Mouse (Mus musculus) intestine, postnatal 0 days (tissue): ENCODE results near the gene Slc26a5. TPM values are rescaled to one million over a fixed set of nuclear protein-coding genes. Genes with fewer than 3 reads are reported as not detected.

Source experiments
- ATAC-seq: fragments of 200-750 bp; cut with Nextera tagmentation; 2 replicates; pipeline ENCODE4 v1.8.0; 2017; ENCODE audit warnings: mild to moderate bottlenecking, moderate TSS enrichment, moderate library complexity
- H3K27ac ChIP-seq: fragments of 300-500 bp; sonication (generic); 2 replicates; pipeline ENCODE4 v1.5.1; 2014; ENCODE audit warnings: mild to moderate bottlenecking, low read depth, low read length, moderate library complexity
- H3K27me3 ChIP-seq: fragments of 300-500 bp; sonication (generic); replicated peaks from 2 replicates; pipeline ENCODE4 v1.6.1; 2014; ENCODE audit warnings: low read length, mixed read lengths; ENCODE audit not compliant: control insufficient read depth, insufficient read depth
- H3K36me3 ChIP-seq: fragments of 300-500 bp; sonication (generic); 2 replicates; pipeline ENCODE4 v1.6.1; 2014; ENCODE audit warnings: mild to moderate bottlenecking, moderate library complexity; ENCODE audit not compliant: control insufficient read depth, insufficient read depth
- H3K4me1 ChIP-seq: fragments of 300-500 bp; sonication (generic); replicated peaks from 2 replicates; pipeline ENCODE4 v1.6.1; 2014; ENCODE audit warnings: antibody characterized with exemption, low read length, mixed read lengths; ENCODE audit not compliant: control insufficient read depth, insufficient read depth
- H3K4me2 ChIP-seq: fragments of 300-500 bp; sonication (generic); replicated peaks from 2 replicates; pipeline ENCODE4 v1.6.1; 2014; ENCODE audit warnings: low read depth, mild to moderate bottlenecking, moderate library complexity
- H3K4me3 ChIP-seq: fragments of 300-500 bp; sonication (generic); 2 replicates; pipeline ENCODE4 v1.5.1; 2014; ENCODE audit warnings: low read depth, low read length
- H3K9ac ChIP-seq: fragments of 300-500 bp; sonication (generic); 2 replicates; pipeline ENCODE4 v1.6.1; 2014; ENCODE audit warnings: mild to moderate bottlenecking, low read depth, low read length
- H3K9me3 ChIP-seq: fragments of 300-500 bp; sonication (generic); 2 replicates; pipeline ENCODE4 v1.6.1; 2016; ENCODE audit warnings: mixed run types; ENCODE audit not compliant: control insufficient read depth
- CTCF ChIP-seq: sonication (generic); IDR thresholded peaks from 2 replicates; pipeline ENCODE4 v1.5.1; 2016; ENCODE audit warnings: low read depth, mild to moderate bottlenecking, control low read depth, antibody characterized with exemption, moderate library complexity
- WGBS: fragments of 180-500 bp; shearing (Covaris S2); extraction: QIAGEN DNeasy Blood & Tissue Kit; methylation state at CpG from one replicate; pipeline ENCODE4 v1.1.7; 2014; 5-methylcytosine and 5-hydroxymethylcytosine counted together
- polyA plus RNA-seq: library from polyadenylated mRNA; unstranded; fragments of >200 nt; fragmentation: Nextera tagmentation; extraction: Ambion mirVana; gene quantifications from 2 replicates; pipeline ENCODE4 v1.2.1, GENCODE M21; 2015

Gene Slc26a5
- polyA plus RNA-seq, 1 experiment from 2014 or later, result 0.07 TPM

GRCm38 (mm10) chr5:21900891-21901290, 35.5 kb upstream of the Slc26a5 start:
- Histone ChIP-seq H3K9me3 (no peaks in the 10 kb centered on the region), H3K4me1 (no peaks in the 10 kb centered on the region), H3K4me2 (no peak overlapping the region), H3K27ac (no peak overlapping the region), H3K9ac (no peak overlapping the region), H3K36me3 (no peaks in the 10 kb centered on the region), H3K27me3 (no peaks in the 10 kb centered on the region), H3K4me3 (no peak overlapping the region)
- TF ChIP-seq CTCF, result no peak
- 63% methylated on average over 6 of the region's 6 CpGs for WGBS
- ATAC-seq, result no peak

GRCm38 (mm10) chr5:21898875-21899274, 33.5 kb upstream of the Slc26a5 start:
- no peaks in the 10 kb centered on the region for H3K9me3 ChIP-seq
- H3K9ac ChIP-seq, result no peak overlapping the region
- ATAC-seq, result no peak
- WGBS, result 82% methylated on average over 6 of the region's 6 CpGs
- no peak overlapping the region for H3K4me2 ChIP-seq
- no peak overlapping the region for H3K4me3 ChIP-seq
- H3K4me1 ChIP-seq, result no peaks in the 10 kb centered on the region
- TF ChIP-seq CTCF, result no peak
- no peaks in the 10 kb centered on the region for H3K36me3 ChIP-seq
- no peaks in the 10 kb centered on the region for H3K27me3 ChIP-seq
- H3K27ac ChIP-seq, result no peak overlapping the region

GRCm38 (mm10) chr5:21896586-21896985, 31.2 kb upstream of the Slc26a5 start:
- Histone ChIP-seq H3K9me3 (no peaks in the 10 kb centered on the region), H3K36me3 (no peaks in the 10 kb centered on the region), H3K9ac (no peak overlapping the region), H3K4me3 (no peak overlapping the region), H3K27me3 (no peaks in the 10 kb centered on the region), H3K4me2 (no peak overlapping the region), H3K27ac (no peak overlapping the region), H3K4me1 (no peaks in the 10 kb centered on the region)
- no peak for ATAC-seq
- no peak for TF ChIP-seq CTCF
- 63% methylated on average over 14 of the region's 14 CpGs for WGBS

GRCm38 (mm10) chr5:21894168-21894567, 28.8 kb upstream of the Slc26a5 start:
- WGBS, result 83% methylated on average over 3 of the region's 3 CpGs
- no peak overlapping the region for H3K9ac ChIP-seq
- no peak for TF ChIP-seq CTCF
- H3K4me2 ChIP-seq, result no peak overlapping the region
- no peaks in the 10 kb centered on the region for H3K9me3 ChIP-seq
- ATAC-seq, result no peak
- H3K27me3 ChIP-seq, result no peaks in the 10 kb centered on the region
- H3K4me1 ChIP-seq, result no peaks in the 10 kb centered on the region
- H3K36me3 ChIP-seq, result no peaks in the 10 kb centered on the region
- H3K4me3 ChIP-seq, result no peak overlapping the region
- no peak overlapping the region for H3K27ac ChIP-seq

- no peaks in the 10 kb centered on the region for H3K36me3 ChIP-seq
- H3K4me1 ChIP-seq, result no peaks in the 10 kb centered on the region
- H3K9me3 ChIP-seq, result no peaks in the 10 kb centered on the region
- no peaks in the 10 kb centered on the region for H3K27me3 ChIP-seq
- no peak overlapping the region for H3K4me3 ChIP-seq
- H3K9ac ChIP-seq, result no peak overlapping the region
- no peak for ATAC-seq
- TF ChIP-seq CTCF, result no peak
- 54% methylated on average over 8 of the region's 8 CpGs for WGBS
- H3K27ac ChIP-seq, result no peak overlapping the region
- H3K4me2 ChIP-seq, result no peak overlapping the region
Observed at GRCm38 (mm10) chr5:21866750-21867149, 1.3 kb upstream of the Slc26a5 start.

- Histone ChIP-seq H3K4me2 (0 out of 2 replicates have a peak overlapping the region, but pooled peaks have one; percentile 58), H3K4me3 (no peak overlapping the region)
- WGBS, result 22% methylated on average over 6 of the region's 6 CpGs
Observed at GRCm38 (mm10) chr5:21866311-21866712, 908 bp upstream of the Slc26a5 start.

GRCm38 (mm10) chr5:21858653-21859052, 6.8 kb downstream of the Slc26a5 start:
- ATAC-seq, result no peak
- TF ChIP-seq CTCF, result no peak
- Histone ChIP-seq H3K4me1 (no peaks in the 10 kb centered on the region), H3K4me2 (no peak overlapping the region), H3K27me3 (no peaks in the 10 kb centered on the region), H3K27ac (no peak overlapping the region), H3K36me3 (no peaks in the 10 kb centered on the region), H3K9ac (no peak overlapping the region), H3K4me3 (no peak overlapping the region), H3K9me3 (no peaks in the 10 kb centered on the region)
- 81% methylated on average over 7 of the region's 7 CpGs for WGBS

More at GRCm38 (mm10) chr5:21866311-21866712, 908 bp upstream of the Slc26a5 start:
- Histone ChIP-seq H3K4me1 (no peaks in the 10 kb centered on the region), H3K36me3 (no peaks in the 10 kb centered on the region), H3K9ac (no peak overlapping the region), H3K9me3 (no peaks in the 10 kb centered on the region), H3K27ac (no peak overlapping the region), H3K27me3 (no peaks in the 10 kb centered on the region)
- no peak for ATAC-seq
- no peak for TF ChIP-seq CTCF
